Comparison of ENCODE assay signal across 8 mouse cellular contexts in genomic region chr17:45626577-45627134, GRCm38 (mm10). TPM values are rescaled to one million over a fixed set of nuclear protein-coding genes. Genes with fewer than 3 reads are reported as not detected.
A peak's percentile ranks its signal among the peaks of the same experiment; 100 is the strongest.
DNase-seq lines count a peak whose midpoint lies in the region; ATAC-seq and TF ChIP-seq lines count a peak whose summit lies in the region.

No protein-coding gene starts in this region.

- no peak overlapping the region for H3K9ac ChIP-seq in forebrain, postnatal 0 days
- H3K9ac ChIP-seq in hindbrain, embryonic 11.5 days (ENCODE audit: low read depth, low read length), result no peak overlapping the region
- 0 out of 2 replicates have a peak overlapping the region, but pooled peaks have one; percentile 25 for H3K9ac ChIP-seq in lung, embryonic 16.5 days (ENCODE audit: low read length)

- TF ChIP-seq CTCF in Patski (IDR thresholded peaks at IDR 0.05), result peak; percentile 92
- TF ChIP-seq CTCF in cerebellum, adult 2 months (IDR thresholded peaks at IDR 0.05; ENCODE audit: borderline replicate concordance, insufficient read depth, low read depth, low read length), result peak; percentile 75
- peak; percentile 93 for TF ChIP-seq CTCF in forebrain, postnatal 0 days (IDR thresholded peaks at IDR 0.05; ENCODE audit: low read depth)

- 16% methylated on average over 15 of the region's 15 CpGs for WGBS in cerebellum, adult 2 months
- 18% methylated on average over 15 of the region's 15 CpGs for whole genome bisulfite sequencing in forebrain, postnatal 0 days
- WGBS in hindbrain, embryonic 11.5 days, result 26% methylated on average over 15 of the region's 15 CpGs
- WGBS in lung, embryonic 16.5 days, result 22% methylated on average over 15 of the region's 15 CpGs

- peak overlapping the region; percentile 45 for H3K4me2 ChIP-seq in forebrain, postnatal 0 days (ENCODE audit: low read depth)
- no peak overlapping the region for H3K4me2 ChIP-seq in hindbrain, embryonic 11.5 days (replicated peaks; ENCODE audit: low read depth, low read length)
- H3K4me2 ChIP-seq in lung, embryonic 16.5 days (ENCODE audit: low read depth, low read length), result peak overlapping the region; percentile 31; the same call in 1 of the 2 replicates

- ATAC-seq in Patski, result no peak
- ATAC-seq in forebrain, postnatal 0 days, result peak; percentile 61
- ATAC-seq in hindbrain, embryonic 11.5 days (ENCODE audit: low FRiP score), result no peak
- 0 out of 2 replicates have a peak, but pooled peaks have one; percentile 19 for ATAC-seq in lung, embryonic 16.5 days (ENCODE audit: low read depth)

- POLR2A ChIA-PET in Patski (lab: Charles Lee), result interaction anchor here (0.7 kb wide), 1 partner anchor 37 kb away, joined by 3 read pairs; no protein-coding TSS in a partner anchor

- H3K9me3 ChIP-seq in forebrain, postnatal 0 days (ENCODE audit: low read length), result no peaks in the 10 kb centered on the region
- H3K9me3 ChIP-seq in hindbrain, embryonic 11.5 days (ENCODE audit: control insufficient read depth, low read length), result no peaks in the 10 kb centered on the region
- H3K9me3 ChIP-seq in lung, embryonic 16.5 days (ENCODE audit: control insufficient read depth, low read length), result no peaks in the 10 kb centered on the region

- in situ Hi-C loops in Patski (cut with MboI; ENCODE audit: low pct_unique_long_range_greater_than_20kb), result loop anchor here (5.0 to 25.0 kb wide), 2 partner anchors 39 to 139 kb away; partner anchors contain the start of gene Spats1

- peaks cover 5% of the 10 kb centered on the region for H3K27me3 ChIP-seq in Patski
- H3K27me3 ChIP-seq in cerebellum, adult 2 months (ENCODE audit: control insufficient read depth, insufficient read depth, low read length), result no peaks in the 10 kb centered on the region
- peaks cover 6% of the 10 kb centered on the region; the same call in 1 of the 2 replicates for H3K27me3 ChIP-seq in forebrain, postnatal 0 days (ENCODE audit: insufficient read depth, low read length)
- no peaks in the 10 kb centered on the region for H3K27me3 ChIP-seq in hindbrain, embryonic 11.5 days (ENCODE audit: control insufficient read depth, insufficient read depth, low read length)
- H3K27me3 ChIP-seq in lung, embryonic 16.5 days (ENCODE audit: control insufficient read depth, insufficient read depth, low read depth, low read length), result no peaks in the 10 kb centered on the region

- TF ChIP-seq POLR2A in cerebellum, adult 2 months (IDR thresholded peaks at IDR 0.05; ENCODE audit: borderline replicate concordance, insufficient read depth, low read length), result no peak

- peaks cover 3% of the 10 kb centered on the region for H3K4me1 ChIP-seq in cerebellum, adult 2 months (ENCODE audit: control insufficient read depth, insufficient read depth, low read length)
- peaks cover 14% of the 10 kb centered on the region; the same call in 1 of the 2 replicates for H3K4me1 ChIP-seq in forebrain, postnatal 0 days (ENCODE audit: insufficient read depth)
- peaks cover 4% of the 10 kb centered on the region for H3K4me1 ChIP-seq in hindbrain, embryonic 11.5 days (replicated peaks; ENCODE audit: control insufficient read depth, insufficient read depth, low read length)
- peaks cover 31% of the 10 kb centered on the region for H3K4me1 ChIP-seq in lung, embryonic 16.5 days (replicated peaks; ENCODE audit: control insufficient read depth, insufficient read depth, low read length)

- CTCF ChIA-PET in Patski (lab: Charles Lee), result interaction anchor here (1.0 to 7.6 kb wide), 16 partner anchors 9 to 58 kb away, joined by 3 to 76 read pairs (median 4); partner anchors contain the start of gene Mymx

- no peak for DNase-seq in Patski (ENCODE audit: low read depth, low spot score)
- peak; percentile 65 to 71 for DNase-seq in cerebellum, adult 2 months
- peak; percentile 92 for DNase-seq in forebrain, postnatal 0 days
- DNase-seq in hindbrain, embryonic 11.5 days (ENCODE audit: low spot score), result peak; percentile 92
- peak; percentile 74 to 78 for DNase-seq in layer of hippocampus, postnatal 10 days (ENCODE audit: low spot score in 2 of 2)
- peak; percentile 31 for DNase-seq in ovary, postnatal 36 days (ENCODE audit: low spot score)
- peak; percentile 76 for DNase-seq in thymus, postnatal 4 days

- no peaks in the 10 kb centered on the region for H3K36me3 ChIP-seq in forebrain, postnatal 0 days (ENCODE audit: insufficient read depth)
- no peaks in the 10 kb centered on the region for H3K36me3 ChIP-seq in hindbrain, embryonic 11.5 days (ENCODE audit: control insufficient read depth, insufficient read depth, low read length)
- no peaks in the 10 kb centered on the region for H3K36me3 ChIP-seq in lung, embryonic 16.5 days (ENCODE audit: control insufficient read depth, insufficient read depth, low read length)

- H3K27ac ChIP-seq in cerebellum, adult 2 months (ENCODE audit: insufficient read depth, low read length), result no peak overlapping the region
- H3K27ac ChIP-seq in forebrain, postnatal 0 days (ENCODE audit: low read depth, low read length), result no peak overlapping the region
- H3K27ac ChIP-seq in hindbrain, embryonic 11.5 days (ENCODE audit: low read depth, low read length), result no peak overlapping the region
- no peak overlapping the region for H3K27ac ChIP-seq in lung, embryonic 16.5 days (ENCODE audit: low read length)

- no peak overlapping the region for H3K4me3 ChIP-seq in cerebellum, adult 2 months (replicated peaks; ENCODE audit: insufficient read depth, low read depth, low read length)
- 0 out of 2 replicates have a peak overlapping the region, but pooled peaks have one; percentile 16 for H3K4me3 ChIP-seq in forebrain, postnatal 0 days (ENCODE audit: low read depth, low read length)
- no peak overlapping the region for H3K4me3 ChIP-seq in hindbrain, embryonic 11.5 days (ENCODE audit: low read depth, low read length)
- no peak overlapping the region for H3K4me3 ChIP-seq in lung, embryonic 16.5 days (ENCODE audit: low read length)

RNA-seq across cellular contexts. Expression of gene Mymx, which starts 24.8 kb away (rescaled TPM):
- not detected for polyA plus RNA-seq in Patski (2021)
- not detected in 2 replicates for polyA plus RNA-seq in cerebellum, adult 2 months (2012; rRNA removed)
- total RNA-seq in forebrain, postnatal 0 days (2014; rRNA removed), result not detected in 2 replicates
- not detected in 2 replicates for polyA plus RNA-seq in forebrain, postnatal 0 days (2015; fragmentation: Nextera tagmentation; extraction: Ambion mirVana)
- polyA plus RNA-seq in hindbrain, embryonic 11.5 days (2014; fragmentation: Nextera tagmentation; extraction: Ambion mirVana), result 1.1 and 1.8 TPM in 2 replicates
- not detected for total RNA-seq in layer of hippocampus, postnatal 10 days (2021)
- 0.39 and 0.91 TPM in 2 replicates for polyA plus RNA-seq in lung, embryonic 16.5 days (2015; fragmentation: Nextera tagmentation; extraction: Ambion mirVana)

RNA-seq across cellular contexts. Expression of gene Slc29a1, which starts 27.2 kb away (rescaled TPM):
- 39.4 TPM for polyA plus RNA-seq in Patski (2021)
- polyA plus RNA-seq in cerebellum, adult 2 months (2012; rRNA removed), result 72.2 and 75.6 TPM in 2 replicates
- total RNA-seq in forebrain, postnatal 0 days (2014; rRNA removed), result 68.3 and 84.5 TPM in 2 replicates
- 76.2 and 84.4 TPM in 2 replicates for polyA plus RNA-seq in forebrain, postnatal 0 days (2015; fragmentation: Nextera tagmentation; extraction: Ambion mirVana)
- 48.0 and 50.8 TPM in 2 replicates for polyA plus RNA-seq in hindbrain, embryonic 11.5 days (2014; fragmentation: Nextera tagmentation; extraction: Ambion mirVana)
- total RNA-seq in layer of hippocampus, postnatal 10 days (2021), result 10 to 100 TPM; 27.1 to 37.0 TPM
- polyA plus RNA-seq in lung, embryonic 16.5 days (2015; fragmentation: Nextera tagmentation; extraction: Ambion mirVana), result 100 and 106 TPM in 2 replicates

RNA-seq across cellular contexts. Expression of gene Capn11, which starts 32.5 kb away (rescaled TPM):
- polyA plus RNA-seq in Patski (2021), result not detected
- polyA plus RNA-seq in cerebellum, adult 2 months (2012; rRNA removed), result 3.8 and 4.7 TPM in 2 replicates
- 0.85 and 1.3 TPM in 2 replicates for total RNA-seq in forebrain, postnatal 0 days (2014; rRNA removed)
- polyA plus RNA-seq in forebrain, postnatal 0 days (2015; fragmentation: Nextera tagmentation; extraction: Ambion mirVana), result 0.06 and 1.5 TPM in 2 replicates
- 0.79 and 1.0 TPM in 2 replicates for polyA plus RNA-seq in hindbrain, embryonic 11.5 days (2014; fragmentation: Nextera tagmentation; extraction: Ambion mirVana)
- total RNA-seq in layer of hippocampus, postnatal 10 days (2021), result 1 to 10 TPM; 1.1 to 1.3 TPM
- polyA plus RNA-seq in lung, embryonic 16.5 days (2015; fragmentation: Nextera tagmentation; extraction: Ambion mirVana), result 0.72 and 0.78 TPM in 2 replicates

RNA-seq across cellular contexts. Expression of gene Hsp90ab1, which starts 53.6 kb away (rescaled TPM):
- 1,835 TPM for polyA plus RNA-seq in Patski (2021)
- 915 and 924 TPM in 2 replicates for polyA plus RNA-seq in cerebellum, adult 2 months (2012; rRNA removed)
- total RNA-seq in forebrain, postnatal 0 days (2014; rRNA removed), result 1,283 and 1,351 TPM in 2 replicates
- polyA plus RNA-seq in forebrain, postnatal 0 days (2015; fragmentation: Nextera tagmentation; extraction: Ambion mirVana), result 1,258 and 1,497 TPM in 2 replicates
- polyA plus RNA-seq in hindbrain, embryonic 11.5 days (2014; fragmentation: Nextera tagmentation; extraction: Ambion mirVana), result 1,644 and 1,674 TPM in 2 replicates
- total RNA-seq in layer of hippocampus, postnatal 10 days (2021), result 1,000 to 10,000 TPM; 1,612 to 1,800 TPM
- polyA plus RNA-seq in lung, embryonic 16.5 days (2015; fragmentation: Nextera tagmentation; extraction: Ambion mirVana), result 1,477 and 1,506 TPM in 2 replicates

RNA-seq across cellular contexts. Expression of gene Mrpl14, which starts 59.5 kb away (rescaled TPM):
- 108 TPM for polyA plus RNA-seq in Patski (2021)
- polyA plus RNA-seq in cerebellum, adult 2 months (2012; rRNA removed), result 78.4 and 84.2 TPM in 2 replicates
- 25.3 and 40.2 TPM in 2 replicates for total RNA-seq in forebrain, postnatal 0 days (2014; rRNA removed)
- polyA plus RNA-seq in forebrain, postnatal 0 days (2015; fragmentation: Nextera tagmentation; extraction: Ambion mirVana), result 98.6 and 120 TPM in 2 replicates
- 105 and 109 TPM in 2 replicates for polyA plus RNA-seq in hindbrain, embryonic 11.5 days (2014; fragmentation: Nextera tagmentation; extraction: Ambion mirVana)
- total RNA-seq in layer of hippocampus, postnatal 10 days (2021), result 10 to 100 TPM; 37.3 to 42.5 TPM
- 191 and 214 TPM in 2 replicates for polyA plus RNA-seq in lung, embryonic 16.5 days (2015; fragmentation: Nextera tagmentation; extraction: Ambion mirVana)

Comparison
In these comparisons a context has a peak if more than half of its experiments do, and no peak if none do; other contexts are left out.
1. ATAC-seq: peak in forebrain, postnatal 0 days (single experiment) and lung, embryonic 16.5 days (single experiment); none in Patski (single experiment) and hindbrain, embryonic 11.5 days (single experiment).
2. Peak in every context shown above with its lines, with median percentiles within 50 percentile points of each other: CTCF ChIP-seq.